Mouse (Mus musculus): ENCODE data around the gene Gjc2.

DNA sequence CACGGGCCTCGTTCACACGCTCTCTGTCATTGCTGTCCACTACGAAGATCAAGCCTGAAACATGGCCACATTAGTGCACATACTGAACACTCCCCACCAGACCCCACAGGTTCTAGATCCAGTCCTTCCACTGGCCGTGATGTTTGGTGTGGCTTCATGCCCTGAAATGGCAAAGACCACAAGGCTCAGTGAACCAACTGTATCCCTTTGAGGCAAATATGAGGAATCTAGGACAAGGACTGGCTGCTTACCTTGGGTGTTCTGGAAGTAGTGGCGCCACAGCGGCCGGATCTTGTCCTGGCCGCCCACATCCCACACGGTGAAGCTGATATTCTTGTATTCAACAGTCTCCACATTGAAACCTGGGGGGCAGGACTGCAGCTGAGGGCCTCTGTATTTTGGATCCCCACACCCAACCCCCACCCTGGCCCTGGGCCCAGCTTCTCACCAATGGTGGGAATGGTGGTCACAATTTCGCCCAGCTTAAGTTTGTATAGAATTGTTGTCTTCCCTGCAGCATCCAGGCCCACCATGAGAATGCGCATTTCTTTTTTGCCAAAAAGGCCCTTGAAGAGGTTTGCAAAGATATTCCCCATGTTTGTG lies 30.0 kb upstream of the Gjc2 start:
- TF ChIP-seq EP300 (optimal IDR thresholded peaks at IDR 0.05) (no peak), CTCF (IDR thresholded peaks at IDR 0.05; ENCODE audit: low read depth) (no peak)
